Mouse (Mus musculus) heart, postnatal 0 days (tissue): ENCODE data around the gene Dok7. TPM values are rescaled to one million over a fixed set of nuclear protein-coding genes. Genes with fewer than 3 reads are reported as not detected.
A peak's percentile ranks its signal among the peaks of the same experiment; 100 is the strongest.

Experiments used
- ATAC-seq: fragments of 200-750 bp; cut with Nextera tagmentation; 2 replicates; pipeline ENCODE4 v1.8.0; 2017; ENCODE audit warnings: low read depth, moderate number of reproducible peaks, moderate library complexity; ENCODE audit not compliant: insufficient read depth
- DNase-seq: peaks from one replicate; pipeline ENCODE4 v3.0.0-alpha.2; 2016; ENCODE audit warnings: low spot score
- H3K27ac ChIP-seq: fragments of 300-500 bp; sonication (generic); 2 replicates; pipeline ENCODE4 v1.5.1; 2014; ENCODE audit warnings: low read depth, mild to moderate bottlenecking
- H3K27me3 ChIP-seq: fragments of 300-500 bp; sonication (generic); 2 replicates; pipeline ENCODE4 v1.6.1; 2014; ENCODE audit warnings: low read length, mixed read lengths; ENCODE audit not compliant: control insufficient read depth, insufficient read depth
- H3K36me3 ChIP-seq: fragments of 300-500 bp; sonication (generic); replicated peaks from 2 replicates; pipeline ENCODE4 v1.6.1; 2014; ENCODE audit warnings: low read length, mixed read lengths; ENCODE audit not compliant: control insufficient read depth, insufficient read depth
- H3K4me1 ChIP-seq: fragments of 300-500 bp; sonication (generic); 2 replicates; pipeline ENCODE4 v1.6.1; 2014; ENCODE audit warnings: antibody characterized with exemption; ENCODE audit not compliant: control insufficient read depth, insufficient read depth
- H3K4me2 ChIP-seq: fragments of 300-500 bp; sonication (generic); 2 replicates; pipeline ENCODE4 v1.6.1; 2014; ENCODE audit warnings: low read depth, mild to moderate bottlenecking, low read length, moderate library complexity
- H3K4me3 ChIP-seq: fragments of 300-500 bp; sonication (generic); 2 replicates; pipeline ENCODE4 v1.5.1; 2014; ENCODE audit warnings: low read depth, low read length
- H3K9ac ChIP-seq: fragments of 300-500 bp; sonication (generic); replicated peaks from 2 replicates; pipeline ENCODE4 v1.6.1; 2014; ENCODE audit warnings: low read depth, low read length, mixed read lengths
- H3K9me3 ChIP-seq: fragments of 300-500 bp; sonication (generic); replicated peaks from 2 replicates; pipeline ENCODE4 v1.6.1; 2016; ENCODE audit warnings: low read length; ENCODE audit not compliant: control insufficient read depth
- CTCF ChIP-seq: IDR thresholded peaks from 2 replicates; pipeline ENCODE4 v1.5.1; 2016; ENCODE audit warnings: antibody characterized with exemption, control low read depth, low read depth
- EP300 ChIP-seq: IDR thresholded peaks from 2 replicates; pipeline ENCODE4 v1.6.1; 2016; ENCODE audit warnings: antibody characterized with exemption, low read depth
- WGBS: fragments of 180-500 bp; shearing (Covaris S2); extraction: QIAGEN DNeasy Blood & Tissue Kit; methylation state at CpG from one replicate; pipeline ENCODE4 v1.1.7; 2014; 5-methylcytosine and 5-hydroxymethylcytosine counted together
- polyA plus RNA-seq: library from polyadenylated mRNA; unstranded; fragments of >200 nt; fragmentation: Nextera tagmentation; extraction: Ambion mirVana; gene quantifications from 2 replicates; pipeline ENCODE4 v1.2.1, GENCODE M21; 2015
- total RNA-seq: library from RNA; depleted of rRNA; stranded (reverse); fragments of >200 nt; gene quantifications from 2 replicates; pipeline ENCODE4 v1.2.3, GENCODE M21; 2014; ENCODE audit warnings: low replicate concordance

Gene Dok7
- total and polyA plus RNA-seq, 2 experiments from 2014 or later = 14.1 to 37.7 TPM

DNA sequence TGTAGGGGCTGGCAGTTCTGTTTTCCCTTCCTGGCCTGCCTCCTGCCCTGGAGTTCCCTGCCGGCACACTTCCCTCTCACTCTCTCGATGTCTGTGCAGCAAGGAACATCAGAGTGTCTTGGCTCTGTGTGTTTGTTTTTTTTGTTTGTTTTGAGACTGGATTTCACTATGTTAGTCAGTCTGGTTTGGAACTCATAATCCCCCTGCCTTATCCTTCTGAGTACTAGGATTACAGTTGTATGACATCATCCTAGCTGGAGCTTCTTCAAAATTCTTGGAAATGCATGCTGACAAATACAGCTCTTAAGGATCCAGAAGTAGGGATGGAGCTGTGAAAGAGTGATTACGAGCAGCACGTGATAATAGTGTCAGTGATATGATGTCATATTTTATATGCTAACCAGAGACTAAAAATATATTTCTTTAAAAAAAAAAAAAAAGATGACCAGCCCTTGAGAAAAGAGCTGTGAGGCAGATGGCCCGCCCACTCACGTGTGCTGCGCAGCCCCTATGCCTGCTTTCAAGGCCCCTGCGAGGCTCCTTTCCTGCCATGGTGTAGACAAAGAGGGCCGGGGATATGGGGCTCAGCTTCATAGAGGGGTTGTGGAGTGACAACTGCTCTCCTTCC is 36.8 kb upstream of the Dok7 start:
- TF ChIP-seq EP300 (no peak), CTCF (no peak)
- H3K4me2 ChIP-seq = no peak overlapping the region

DNA sequence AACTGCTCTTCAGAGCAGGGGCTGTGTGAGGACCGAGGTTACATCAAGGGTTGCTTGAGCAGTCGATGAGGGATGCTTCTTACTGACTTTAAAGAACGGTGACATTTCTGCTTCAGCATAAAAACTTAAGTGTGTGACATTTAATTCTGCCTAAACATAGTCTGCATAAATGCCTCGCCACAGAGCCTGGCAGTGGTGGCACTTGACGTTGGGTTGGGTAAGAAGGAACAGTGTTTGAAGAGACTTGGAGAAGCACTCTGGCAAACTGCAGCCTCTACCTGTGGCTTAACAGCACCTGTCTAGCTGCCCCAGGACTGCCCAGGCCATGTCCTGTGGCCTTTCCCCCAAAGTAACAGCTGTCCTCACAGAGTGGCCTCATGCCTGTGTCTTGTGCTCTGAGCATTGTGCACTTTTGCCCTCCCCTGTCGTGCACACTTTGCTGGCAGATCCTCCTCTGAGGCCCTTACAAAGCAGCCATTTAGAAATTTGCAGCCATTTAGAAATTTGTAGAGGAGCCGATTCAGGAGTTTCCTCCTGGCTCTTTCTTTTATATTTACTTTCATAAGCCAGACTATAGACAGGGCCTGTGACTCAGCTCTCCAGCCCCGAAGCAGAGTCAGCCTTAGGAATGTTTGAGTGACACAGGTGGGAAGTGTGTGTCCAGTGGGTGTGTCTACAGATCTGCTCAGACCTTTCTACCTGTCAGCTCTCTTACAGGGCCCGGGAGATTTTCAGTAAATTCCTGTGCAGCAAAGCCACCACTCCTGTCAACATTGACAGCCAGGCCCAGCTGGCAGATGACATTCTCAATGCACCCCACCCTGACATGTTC is 35.9 kb upstream of the Dok7 start:
- no peak overlapping the region for H3K4me2 ChIP-seq
- H3K27ac ChIP-seq = peak overlapping the region; percentile 39; the same call in 1 of the 2 replicates
- DNase-seq = no peak
- H3K36me3 ChIP-seq = peaks cover 38% of the 10 kb centered on the region
- no peak overlapping the region for H3K9ac ChIP-seq
- no peak overlapping the region for H3K4me3 ChIP-seq
- 70% methylated on average over 9 of the region's 9 CpGs for WGBS
- H3K4me1 ChIP-seq = peaks cover 6% of the 10 kb centered on the region; the same call in 1 of the 2 replicates
- TF ChIP-seq CTCF (no peak), EP300 (no peak)
- ATAC-seq = no peak
- H3K27me3 ChIP-seq = no peaks in the 10 kb centered on the region
- no peaks in the 10 kb centered on the region for H3K9me3 ChIP-seq

More for the DNA sequence above, 36.8 kb upstream of the Dok7 start:
- no peak overlapping the region for H3K9ac ChIP-seq
- peak; percentile 33; the same call in 1 of the 2 replicates for ATAC-seq
- peaks cover 31% of the 10 kb centered on the region for H3K36me3 ChIP-seq
- no peaks in the 10 kb centered on the region for H3K9me3 ChIP-seq
- H3K27ac ChIP-seq = peak overlapping the region; percentile 52
- H3K4me1 ChIP-seq = peaks cover 6% of the 10 kb centered on the region; the same call in 1 of the 2 replicates
- 51% methylated on average over 9 of the region's 9 CpGs for WGBS
- DNase-seq = peak; percentile 42
- no peak overlapping the region for H3K4me3 ChIP-seq
- no peaks in the 10 kb centered on the region for H3K27me3 ChIP-seq

DNA sequence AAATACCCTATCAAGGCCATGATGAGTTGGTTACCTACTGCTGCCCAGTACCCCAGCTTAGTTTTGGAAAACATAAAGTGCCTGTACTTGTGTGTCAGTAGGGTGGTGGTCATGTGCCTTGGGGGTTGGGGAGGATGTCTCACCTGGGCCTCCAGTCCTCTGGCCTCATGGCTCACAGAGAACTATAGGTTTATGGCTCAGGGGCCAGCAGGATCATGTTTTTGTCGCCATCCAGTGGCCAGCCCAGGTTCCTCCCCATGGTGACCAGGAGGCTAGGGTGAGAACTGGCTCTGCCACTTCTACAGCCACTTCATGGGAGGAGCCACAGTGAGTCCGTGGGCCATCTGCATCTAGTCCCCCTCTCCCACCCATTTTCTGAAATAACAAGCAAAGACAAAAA is 31.6 kb upstream of the Dok7 start:
- ATAC-seq (0 out of 2 replicates have a peak, but pooled peaks have one; percentile 16), DNase-seq (peak; percentile 52)
- peaks cover 79% of the 10 kb centered on the region for H3K36me3 ChIP-seq
- H3K9me3 ChIP-seq = no peaks in the 10 kb centered on the region
- H3K4me3 ChIP-seq = no peak overlapping the region
- no peak overlapping the region for H3K9ac ChIP-seq
- H3K4me2 ChIP-seq = no peak overlapping the region
- TF ChIP-seq EP300 (no peak), CTCF (peak; percentile 76)
- H3K27me3 ChIP-seq = no peaks in the 10 kb centered on the region
- 14% methylated on average over 2 of the region's 2 CpGs for WGBS
- H3K4me1 ChIP-seq = peaks cover 6% of the 10 kb centered on the region; the same call in 1 of the 2 replicates
- no peak overlapping the region for H3K27ac ChIP-seq

DNA sequence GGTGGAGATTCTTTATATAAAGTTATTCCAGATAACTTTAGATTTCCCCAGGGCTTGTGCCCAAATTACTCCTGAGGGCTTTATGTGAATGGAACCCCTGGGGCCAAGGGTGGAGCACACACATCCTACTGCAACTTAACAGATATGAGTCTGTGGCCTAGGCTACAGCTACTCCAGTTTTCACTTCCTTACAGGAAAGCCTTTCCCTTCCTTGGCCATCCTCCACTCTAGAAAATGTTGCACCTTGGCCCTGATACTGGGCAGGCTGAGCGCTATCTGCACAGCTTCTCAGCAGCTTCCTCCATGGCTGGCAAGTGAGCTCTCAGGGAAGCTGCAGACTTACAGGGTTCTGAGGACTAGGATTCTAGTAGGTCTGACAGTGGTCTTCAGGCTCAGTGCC is 27.3 kb upstream of the Dok7 start:
- Histone ChIP-seq H3K4me3 (no peak overlapping the region), H3K27me3 (no peaks in the 10 kb centered on the region), H3K4me1 (peaks cover under 1% of the 10 kb centered on the region; the same call in 1 of the 2 replicates), H3K4me2 (no peak overlapping the region), H3K36me3 (peaks cover 82% of the 10 kb centered on the region), H3K9me3 (no peaks in the 10 kb centered on the region), H3K9ac (no peak overlapping the region), H3K27ac (0 out of 2 replicates have a peak overlapping the region, but pooled peaks have one; percentile 3)
- 81% methylated on average over 1 of the region's 1 CpGs for WGBS
- TF ChIP-seq CTCF (no peak), EP300 (0 out of 2 replicates have a peak, but pooled peaks have one; percentile 13)
- no peak for DNase-seq
- no peak for ATAC-seq

DNA sequence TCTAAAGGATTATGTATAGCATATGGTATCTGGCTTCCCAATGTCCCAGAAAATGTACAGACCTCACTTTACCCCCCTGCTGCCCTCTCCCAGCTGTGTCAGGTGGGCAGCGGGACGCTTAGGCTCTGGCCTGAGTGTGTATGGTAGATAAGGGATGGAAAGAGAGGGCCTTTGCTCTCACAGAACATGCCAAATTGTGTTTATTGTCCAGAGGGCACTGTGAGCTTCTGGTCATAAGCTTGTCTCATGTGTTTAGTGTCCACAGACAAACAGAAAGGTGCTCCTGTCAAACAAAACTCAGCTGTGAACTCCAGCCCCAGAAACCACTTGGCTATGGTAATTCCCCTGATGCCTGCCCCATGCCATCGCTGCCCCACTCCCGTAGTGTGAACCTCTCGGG is 26.8 kb upstream of the Dok7 start:
- peaks cover 80% of the 10 kb centered on the region for H3K36me3 ChIP-seq
- H3K4me1 ChIP-seq = no peaks in the 10 kb centered on the region
- no peak for DNase-seq

More for the DNA sequence above, 26.8 kb upstream of the Dok7 start:
- 86% methylated on average over 5 of the region's 5 CpGs for WGBS
- Histone ChIP-seq H3K9me3 (no peaks in the 10 kb centered on the region), H3K4me2 (no peak overlapping the region), H3K9ac (no peak overlapping the region), H3K4me3 (no peak overlapping the region), H3K27me3 (no peaks in the 10 kb centered on the region), H3K27ac (no peak overlapping the region)
- TF ChIP-seq EP300 (no peak), CTCF (no peak)
- ATAC-seq = no peak
